Mouse (Mus musculus) liver, postnatal 0 days (tissue): ENCODE data around the gene Kcnip3.

Experiments
- CTCF ChIP-seq: sonication (generic); IDR thresholded peaks from 2 replicates; pipeline ENCODE4 v1.5.1; 2016; ENCODE audit warnings: antibody characterized with exemption, low read depth
- EP300 ChIP-seq: IDR thresholded peaks from 2 replicates; pipeline ENCODE4 v1.6.1; 2016; ENCODE audit warnings: antibody characterized with exemption, low read depth, mild to moderate bottlenecking

- TF ChIP-seq CTCF: peak; percentile 82
- TF ChIP-seq EP300: no peak
These were observed 37.4 kb upstream of the Kcnip3 start for GRCm38 (mm10) chr2:127559070-127559966.
